Mouse (Mus musculus): ENCODE data around the gene Frzb.

DNA sequence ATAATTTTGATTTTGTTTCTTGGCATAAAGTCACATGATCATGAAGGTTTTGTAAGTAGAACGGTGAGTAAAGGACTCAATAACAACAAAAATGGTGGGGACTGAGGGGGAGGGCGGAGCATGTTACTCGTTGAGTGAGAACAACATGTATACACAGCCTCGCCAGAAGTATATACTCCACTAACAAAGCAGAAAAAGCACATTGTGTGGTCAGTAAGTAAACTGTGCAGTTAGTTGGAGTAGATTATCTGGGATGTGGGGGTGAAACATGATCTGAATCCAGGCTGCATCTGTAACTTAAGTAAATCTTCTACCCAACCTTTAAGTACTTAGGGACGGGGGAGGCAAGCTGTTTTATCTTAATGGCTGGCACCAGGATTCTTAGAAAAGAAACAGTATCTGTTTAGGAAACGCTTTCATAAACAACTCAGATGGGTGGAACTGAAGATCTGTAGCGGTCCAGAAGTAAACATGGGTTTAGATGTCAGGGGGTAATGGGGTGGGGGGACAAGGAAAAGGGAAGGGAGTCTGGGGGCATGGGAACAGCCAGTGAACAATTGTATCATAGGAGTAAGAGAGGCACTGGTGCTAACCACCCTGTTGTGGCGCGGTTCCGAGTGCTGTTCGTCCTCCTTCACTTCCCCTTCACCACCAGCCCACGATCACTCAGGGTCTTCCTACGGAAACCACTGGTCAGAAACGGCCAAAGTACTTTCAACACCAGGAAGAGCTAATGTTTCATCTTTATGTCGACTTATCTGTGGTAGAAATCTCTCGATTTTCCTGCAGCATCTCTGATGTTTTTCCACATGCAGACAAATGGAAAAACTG lies 18.8 kb upstream of the Frzb start:
- TF ChIP-seq CTCF (conservative IDR thresholded peaks at IDR 0.05; ENCODE audit: insufficient read depth, insufficient read length, low read depth, low read length) (no peak), POLR2A (IDR thresholded peaks at IDR 0.05; ENCODE audit: low read depth, low read length) (no peak)

All from kidney, adult 2 months (tissue).